Mouse (Mus musculus): ENCODE measurements around the gene Pid1.
"Not testable (repeated sequence)": the region's sequence is repeated elsewhere in the genome, so short reads cannot be mapped to it uniquely, and the experiment has no call there.

Pid1 gene

DNA sequence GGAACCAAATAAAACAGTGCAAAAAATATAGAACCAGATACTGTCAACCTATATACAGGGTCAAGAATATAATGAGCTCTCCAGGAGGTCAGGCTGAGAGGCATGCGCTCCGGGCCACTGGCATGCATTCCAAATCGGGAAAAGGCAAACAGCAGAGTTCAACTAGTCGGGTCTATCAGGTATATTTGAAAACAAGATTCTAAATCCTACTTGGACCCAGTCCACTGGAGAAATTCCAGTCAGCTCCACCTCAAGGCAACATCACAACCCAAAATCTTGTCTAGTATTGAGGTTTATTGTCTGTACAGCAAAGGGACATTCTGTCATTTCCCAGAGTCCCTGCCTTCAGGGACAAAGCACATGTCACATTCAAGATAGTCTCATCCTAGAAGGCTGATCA is 91.0 kb downstream of the Pid1 start:
- no peak for DNase-seq (ENCODE audit: extremely low read depth, low read depth)

DNA sequence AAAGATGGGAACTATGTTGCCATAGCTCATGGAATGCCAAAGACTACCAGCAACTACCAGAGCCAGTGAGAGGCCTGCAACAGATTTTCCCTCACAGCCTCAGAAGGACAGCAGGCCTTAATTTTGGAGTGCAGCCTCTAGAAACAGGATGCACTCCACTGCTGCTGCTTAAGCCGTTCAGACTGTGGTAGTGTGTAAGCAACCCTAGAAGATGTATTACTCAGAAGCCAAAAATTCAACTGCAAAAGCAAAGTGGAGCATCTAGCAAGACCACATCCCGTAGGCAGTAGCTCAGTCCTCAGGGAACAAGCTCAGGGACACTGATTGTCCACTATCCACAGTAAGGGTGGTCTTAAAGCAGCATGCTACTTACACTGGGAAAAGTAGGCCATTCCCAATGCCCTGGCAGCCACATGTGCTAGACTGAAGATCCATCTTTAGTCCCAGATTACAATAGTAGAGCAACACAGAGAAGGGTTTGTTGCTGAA is 92.2 kb downstream of the Pid1 start:
- no peak for DNase-seq (ENCODE audit: extremely low read depth, low read depth)

DNA sequence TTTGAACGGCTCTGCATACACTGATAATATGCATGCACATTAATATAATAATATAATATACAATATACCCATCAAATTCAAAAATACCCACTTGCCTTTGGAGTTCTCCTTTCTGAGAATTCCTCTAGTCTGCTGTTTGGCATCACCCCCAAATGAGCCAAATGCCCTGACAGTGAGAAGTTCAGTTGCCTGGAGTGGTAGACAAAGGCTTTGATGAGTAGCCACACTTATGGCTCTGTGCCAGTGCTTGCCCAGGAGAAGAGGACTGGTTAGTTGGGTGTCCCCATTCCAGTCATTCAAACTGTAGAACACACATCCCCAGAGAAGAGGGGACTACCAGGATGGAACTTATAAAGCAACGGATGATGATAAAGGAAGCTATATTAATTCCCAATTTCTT is 106.3 kb downstream of the Pid1 start:
- DNase-seq (ENCODE audit: extremely low read depth, low read depth) = no peak

DNA sequence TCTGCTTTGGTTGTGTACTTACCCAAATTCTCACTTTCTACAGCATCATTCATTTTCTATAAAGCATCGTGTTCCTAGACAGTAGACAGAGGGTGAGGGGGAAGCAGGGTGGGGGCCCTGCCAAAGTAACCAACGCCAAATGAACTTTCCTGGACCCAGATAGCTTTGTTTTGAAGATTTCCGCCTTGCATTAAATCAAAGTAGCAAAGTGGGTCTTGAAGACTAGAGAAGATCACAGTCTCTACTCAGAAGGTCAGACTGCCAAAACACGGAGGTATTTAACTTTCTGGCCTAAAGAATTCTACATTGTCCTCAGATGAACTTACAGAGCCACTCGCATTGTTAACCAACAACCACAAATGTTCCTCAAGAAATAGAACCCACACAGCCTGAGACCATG is 109.6 kb downstream of the Pid1 start:
- DNase-seq (ENCODE audit: extremely low read depth, low read depth) = no peak

DNA sequence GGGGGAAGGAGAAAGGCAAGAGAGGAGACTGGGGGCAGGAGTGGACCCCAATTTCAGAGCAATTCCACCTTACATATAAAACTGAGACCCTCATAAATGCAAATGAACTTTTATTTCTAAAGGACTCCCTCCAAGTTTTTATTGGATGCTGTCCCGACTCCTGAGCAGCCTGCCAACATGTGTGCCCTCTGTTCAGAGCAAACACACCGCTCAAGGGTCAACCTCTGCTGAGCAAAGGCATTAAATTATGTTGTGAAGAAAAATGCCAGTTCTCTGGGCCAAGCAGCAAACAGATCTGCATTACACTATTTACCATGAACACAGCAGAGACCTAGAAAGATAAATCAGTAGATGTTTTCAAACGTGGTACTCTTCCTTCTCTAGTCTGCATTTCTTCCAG is 110.1 kb downstream of the Pid1 start:
- DNase-seq (ENCODE audit: extremely low read depth, low read depth) = no peak

DNA sequence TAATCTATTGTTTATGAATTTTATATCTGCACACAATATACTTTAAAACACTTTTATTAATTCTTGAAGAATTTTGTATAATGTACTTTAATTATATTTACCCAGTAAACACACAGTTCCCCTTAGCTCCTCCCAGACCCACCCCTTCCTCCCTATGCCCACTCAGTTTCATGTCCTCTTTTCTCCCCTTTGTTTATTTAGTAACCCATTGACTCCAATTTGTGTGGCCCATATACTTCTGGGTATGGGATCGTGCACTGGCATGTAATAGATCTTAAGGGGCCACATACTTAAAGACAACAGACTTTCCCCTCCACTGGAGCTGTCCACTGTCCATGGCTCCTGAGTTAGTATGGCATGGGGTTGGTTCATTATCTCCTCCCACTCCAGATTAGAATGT is 112.8 kb downstream of the Pid1 start:
- DNase-seq (ENCODE audit: extremely low read depth, low read depth) = no peak

DNA sequence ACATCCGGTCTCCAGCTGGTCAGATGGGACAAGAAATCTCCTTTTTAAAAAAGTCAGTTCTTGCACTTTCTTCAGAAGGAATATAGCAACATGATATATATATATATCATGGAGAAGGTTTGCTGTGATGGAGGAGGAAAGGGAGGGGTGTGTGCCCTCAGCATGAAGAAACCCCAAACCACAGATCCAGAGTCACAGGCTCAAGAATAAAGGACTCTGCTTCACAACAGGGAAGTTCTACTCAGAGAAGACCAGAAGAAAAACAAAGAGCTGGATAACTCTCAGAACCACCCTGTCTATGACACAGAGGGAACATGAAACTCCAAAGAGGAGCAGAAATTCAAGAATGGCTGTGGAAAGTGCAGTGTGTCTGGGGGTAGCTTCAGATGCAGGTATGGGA is 113.2 kb downstream of the Pid1 start:
- no peak for DNase-seq (ENCODE audit: extremely low read depth, low read depth)

DNA sequence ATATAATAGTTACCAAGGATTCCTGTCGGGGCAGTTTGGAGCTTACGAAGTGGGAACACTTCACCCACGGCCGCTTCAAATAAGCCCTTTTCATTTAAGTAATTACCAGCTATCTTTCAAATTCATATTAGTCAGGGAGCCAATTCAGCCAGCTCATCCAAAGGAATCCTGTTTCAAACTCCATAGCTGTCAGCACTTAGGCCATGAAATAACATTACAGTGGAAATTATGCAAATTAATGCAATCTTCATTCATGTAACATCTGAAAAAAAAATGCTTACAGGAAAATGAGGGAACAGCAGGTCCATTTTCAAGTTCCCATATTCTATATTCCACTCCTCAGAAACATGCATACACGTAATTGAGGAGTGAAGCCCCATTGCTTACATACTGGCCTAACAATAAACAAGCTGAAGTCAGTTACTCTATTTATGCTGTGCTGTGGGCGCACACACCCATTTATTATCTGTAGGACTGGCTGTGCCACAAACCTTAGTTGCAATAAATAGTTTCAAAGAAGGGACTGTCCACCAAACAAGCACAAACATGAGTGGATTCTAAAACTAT is 114.1 kb downstream of the Pid1 start:
- DNase-seq (ENCODE audit: extremely low read depth, low read depth) = no peak

DNA sequence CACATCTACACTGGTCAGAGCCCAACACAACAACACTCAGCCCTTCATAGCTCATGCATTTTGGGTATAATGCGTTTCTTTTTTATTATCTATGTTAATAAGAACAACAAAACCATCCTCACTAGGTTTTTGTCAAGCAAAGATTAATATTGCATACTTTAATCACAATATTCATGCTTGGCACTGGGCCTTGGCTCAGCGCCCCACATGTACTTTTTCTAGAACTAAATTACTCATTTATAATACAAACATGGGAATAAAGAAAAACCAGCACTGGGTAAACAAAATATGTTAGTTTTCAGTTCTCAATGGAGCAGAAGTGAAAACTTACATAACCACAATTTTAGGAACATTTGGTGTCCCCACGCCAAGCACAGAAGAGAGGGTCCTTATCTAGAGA is 116.9 kb downstream of the Pid1 start:
- DNase-seq (ENCODE audit: extremely low read depth, low read depth) = no peak

DNA sequence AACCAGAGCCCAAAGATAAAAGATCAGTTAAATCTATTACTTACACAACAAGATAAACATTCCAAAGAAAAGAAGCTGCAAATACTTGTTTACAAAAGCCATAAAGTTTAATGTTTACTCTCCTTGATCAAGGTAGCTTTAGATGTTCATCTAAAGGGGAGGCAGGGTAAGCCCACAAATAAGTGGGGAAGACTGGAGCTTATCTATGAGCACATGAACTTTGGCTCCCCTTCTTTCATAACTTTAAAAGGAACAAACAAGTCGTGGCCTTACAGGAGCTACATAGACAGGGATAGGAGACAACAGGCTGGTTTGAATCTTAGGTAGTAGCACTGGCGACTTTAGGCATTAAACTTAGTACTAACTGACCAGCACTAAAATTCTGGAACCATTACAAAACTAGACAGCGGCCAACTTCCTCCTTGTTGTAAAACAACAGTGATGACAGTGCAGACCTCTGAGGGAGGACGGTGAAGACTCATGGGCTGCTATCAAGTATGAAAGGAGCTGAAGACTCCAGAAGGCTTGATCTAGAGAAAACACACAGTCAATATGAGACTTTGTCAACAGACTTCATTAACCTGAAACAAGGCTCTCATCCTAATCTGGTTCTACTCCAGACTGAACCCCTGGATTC is 122.7 kb downstream of the Pid1 start:
- no peak for DNase-seq (ENCODE audit: extremely low read depth, low read depth)

DNA sequence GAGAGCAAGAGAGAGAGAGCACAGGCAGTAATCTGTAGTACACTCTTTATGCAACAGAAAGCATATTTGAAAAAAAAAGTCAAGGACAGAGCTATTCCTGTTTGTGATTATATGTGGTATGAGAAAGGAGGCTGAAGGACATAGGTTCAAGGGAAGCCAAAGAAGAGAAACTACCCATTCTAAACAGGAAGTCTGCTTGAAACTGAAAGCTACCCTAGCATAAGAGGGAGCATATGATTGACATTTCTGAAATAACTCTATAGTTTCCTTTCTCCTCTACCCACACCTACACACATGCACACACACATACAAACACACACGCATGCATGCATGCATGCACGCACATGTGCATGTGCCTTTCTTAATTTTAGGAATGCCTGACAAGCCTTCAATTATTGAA is 123.8 kb downstream of the Pid1 start:
- DNase-seq (ENCODE audit: extremely low read depth, low read depth) = no peak

DNA sequence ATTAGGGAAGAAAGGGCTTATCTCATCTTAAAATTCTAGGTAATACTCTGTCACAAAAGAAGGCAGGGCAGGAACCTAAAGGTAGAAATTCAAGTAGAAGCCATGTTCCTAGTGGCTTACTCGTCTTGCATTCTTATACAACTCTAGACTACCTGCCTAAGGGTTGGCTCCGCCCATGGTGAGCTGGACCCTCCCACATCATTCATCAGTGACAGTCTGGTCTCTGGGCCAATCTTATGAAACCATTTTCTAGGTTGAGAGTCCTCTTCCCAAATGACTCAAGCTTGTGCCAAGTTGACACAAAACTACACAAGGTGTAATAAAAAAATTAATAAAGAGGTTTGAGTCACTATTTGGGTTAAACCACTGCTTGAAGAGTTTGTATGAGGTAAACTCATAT is 133.5 kb downstream of the Pid1 start:
- no peak for DNase-seq (ENCODE audit: extremely low read depth, low read depth)

DNA sequence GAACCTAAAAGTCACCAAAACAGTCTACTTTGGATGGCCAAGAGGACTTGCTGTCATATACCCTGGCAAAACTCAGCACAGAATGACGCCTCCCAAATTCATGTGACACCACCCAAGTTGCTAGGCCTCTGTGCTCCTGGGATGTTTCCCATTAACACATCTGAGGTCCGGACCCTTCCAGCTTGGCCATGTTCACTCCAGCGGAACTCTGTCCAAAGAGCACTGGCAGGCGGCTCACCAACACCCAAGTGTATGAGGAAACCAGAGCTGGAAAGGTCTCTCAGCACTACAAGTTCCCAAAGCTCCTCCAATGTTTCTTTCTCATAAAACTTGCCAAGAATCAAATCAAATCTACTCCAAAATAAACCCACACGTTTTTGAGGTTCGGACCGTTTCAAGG is 138.4 kb downstream of the Pid1 start:
- no peak for DNase-seq (ENCODE audit: extremely low read depth, low read depth)

DNA sequence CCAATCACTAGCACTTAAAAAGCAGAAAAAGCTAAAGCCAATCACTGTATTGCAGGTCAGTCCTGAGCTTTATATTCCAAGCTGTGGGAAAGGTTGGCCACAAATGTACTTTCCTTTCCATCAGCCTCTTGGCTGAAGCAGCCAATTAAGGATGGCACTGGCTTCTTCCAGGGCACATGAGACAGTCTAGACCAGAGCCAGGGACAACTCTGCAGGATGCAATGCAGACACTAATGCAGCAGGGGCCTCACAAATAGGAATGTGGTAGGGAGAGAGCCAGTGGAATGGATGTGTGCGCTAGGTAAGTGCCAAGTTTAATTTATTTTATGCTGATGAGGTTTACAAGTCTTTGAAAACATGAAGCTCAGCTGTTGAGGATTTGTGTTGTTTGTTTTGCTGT is 141.9 kb downstream of the Pid1 start:
- DNase-seq (ENCODE audit: extremely low read depth, low read depth) = no peak

DNA sequence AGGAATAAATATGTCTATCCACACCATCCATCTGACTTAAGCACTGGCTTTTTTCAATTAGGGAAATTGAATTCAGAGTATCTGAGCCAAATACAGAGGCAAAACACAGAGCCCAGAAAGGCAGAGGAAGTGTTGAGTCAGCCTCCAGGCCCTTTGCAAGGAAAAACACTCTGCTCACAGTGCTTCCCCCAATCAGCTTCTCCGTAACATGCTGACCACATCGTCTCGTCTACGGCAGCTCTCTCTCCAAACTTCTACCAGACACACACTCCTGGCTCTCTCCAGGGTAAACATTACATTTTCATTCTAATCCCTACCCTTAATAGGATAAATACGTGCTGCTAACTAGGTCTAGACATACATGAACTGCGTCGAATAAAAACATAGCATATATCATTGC is 145.4 kb downstream of the Pid1 start:
- no peak for DNase-seq (ENCODE audit: extremely low read depth, low read depth)

DNA sequence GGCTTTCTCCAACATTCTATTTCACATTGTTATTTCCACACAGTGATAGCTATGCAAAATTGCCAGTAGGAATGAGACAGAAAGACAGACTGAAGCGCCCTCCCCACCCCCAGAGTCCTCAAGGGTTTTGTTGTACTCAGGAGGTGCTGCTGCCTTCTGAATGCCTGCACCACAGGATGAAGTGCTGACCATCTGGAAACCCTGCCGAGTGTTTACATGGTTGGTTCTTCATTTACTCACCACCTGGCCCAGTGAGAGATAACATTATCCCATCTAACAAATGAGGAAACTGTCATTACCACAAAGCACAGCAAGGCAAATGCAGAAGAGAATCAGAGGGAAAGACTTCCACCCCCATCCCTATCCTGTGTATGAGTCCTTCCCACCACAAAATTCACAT is 146.2 kb downstream of the Pid1 start:
- DNase-seq (ENCODE audit: extremely low read depth, low read depth) = no peak

DNA sequence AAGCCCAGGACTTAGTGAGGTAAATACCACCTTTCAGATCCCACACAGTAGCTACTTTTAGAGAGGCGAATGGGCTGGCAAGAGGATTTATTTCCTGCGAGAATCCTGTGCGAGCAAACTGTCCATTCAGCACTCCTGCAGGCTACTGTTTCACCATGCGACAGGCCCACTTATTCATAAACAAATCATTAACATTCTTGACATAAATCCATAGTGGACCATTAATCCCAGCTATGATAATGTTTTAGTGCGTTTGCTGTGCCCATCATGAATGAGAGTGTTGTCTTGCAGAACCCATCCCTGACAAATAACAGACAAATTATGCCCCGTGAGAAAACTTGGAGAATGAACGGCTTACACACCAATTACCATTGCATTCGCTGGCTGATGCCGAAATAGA is 152.5 kb downstream of the Pid1 start:
- no peak for DNase-seq (ENCODE audit: extremely low read depth, low read depth)

DNA sequence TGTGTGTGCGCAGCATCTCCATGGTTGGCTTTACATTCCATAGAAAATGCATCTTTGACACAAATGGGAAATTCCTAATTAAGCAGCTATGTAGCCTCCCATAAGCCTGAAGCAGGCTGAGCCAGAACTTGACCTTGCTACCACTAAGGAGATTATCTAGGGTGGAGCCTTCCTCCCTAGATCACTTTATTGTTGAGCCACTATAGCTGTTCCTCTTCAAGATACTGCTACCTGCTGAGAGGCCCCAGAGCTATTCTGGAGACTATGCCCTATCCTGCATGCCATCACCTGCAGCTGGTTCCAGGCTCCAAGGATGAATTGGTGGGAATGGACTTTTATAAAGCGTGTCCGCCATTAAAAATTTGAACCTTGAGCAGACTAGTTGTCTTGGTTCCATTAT is 158.2 kb downstream of the Pid1 start:
- DNase-seq (ENCODE audit: extremely low read depth, low read depth) = not testable (repeated sequence)

DNA sequence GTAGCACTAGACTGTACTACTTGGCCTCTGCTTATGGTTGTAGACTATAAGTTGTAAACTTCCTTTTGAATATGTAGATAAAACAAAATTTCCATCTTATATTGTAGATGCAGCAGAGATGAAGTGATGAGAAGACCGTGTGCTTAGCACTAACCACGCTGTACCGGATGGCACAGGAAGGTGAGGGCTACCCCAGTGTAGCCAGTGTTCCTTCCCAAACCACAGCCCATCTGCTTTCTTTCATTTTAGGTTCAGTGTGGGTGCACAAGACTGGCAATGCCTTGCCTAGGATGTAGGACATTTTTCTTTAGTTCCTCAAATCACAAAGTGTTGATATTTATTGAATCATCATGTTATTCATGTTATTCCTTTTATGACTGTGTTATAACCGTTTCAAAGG is 160.5 kb downstream of the Pid1 start:
- no peak for DNase-seq (ENCODE audit: extremely low read depth, low read depth)

DNA sequence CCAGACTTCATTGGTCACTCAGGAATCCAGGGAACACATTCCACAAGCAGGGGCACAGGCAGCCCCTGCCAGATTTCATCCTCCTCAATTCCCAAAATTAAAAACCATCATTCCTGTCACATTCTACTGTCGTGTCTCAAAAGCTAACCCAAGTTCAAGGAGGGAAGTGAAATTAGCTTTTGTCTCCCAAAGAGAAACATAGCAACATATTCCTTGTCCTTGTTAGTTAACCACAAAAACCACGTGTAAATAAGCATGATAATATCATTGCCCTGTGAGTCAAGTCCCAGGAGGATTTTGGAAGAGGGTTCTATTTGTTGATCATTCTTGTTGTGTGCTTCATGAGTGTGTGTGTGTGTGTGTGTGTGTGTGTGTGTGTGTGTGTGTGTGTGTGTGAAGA is 164.1 kb downstream of the Pid1 start:
- no peak for DNase-seq (ENCODE audit: extremely low read depth, low read depth)

DNA sequence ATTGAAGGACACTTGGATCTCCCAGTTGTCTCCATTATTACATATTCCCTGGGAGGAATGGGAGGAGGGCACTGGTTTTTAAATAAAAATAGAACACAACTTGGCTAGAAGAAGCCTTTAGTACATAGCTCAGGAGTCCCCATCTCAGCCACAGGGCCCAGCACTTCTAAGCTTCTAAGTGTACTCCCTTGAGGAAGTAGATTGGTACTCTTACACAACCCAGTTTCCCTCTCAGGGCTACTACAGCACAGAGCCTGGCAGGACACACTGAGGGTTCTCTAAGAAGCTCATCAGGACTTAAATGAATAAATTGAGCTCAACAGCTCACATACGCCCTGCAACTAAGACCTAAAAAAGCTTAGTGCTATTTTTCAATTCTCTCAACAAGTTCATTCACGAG is 165.1 kb downstream of the Pid1 start:
- no peak for DNase-seq (ENCODE audit: extremely low read depth, low read depth)

DNA sequence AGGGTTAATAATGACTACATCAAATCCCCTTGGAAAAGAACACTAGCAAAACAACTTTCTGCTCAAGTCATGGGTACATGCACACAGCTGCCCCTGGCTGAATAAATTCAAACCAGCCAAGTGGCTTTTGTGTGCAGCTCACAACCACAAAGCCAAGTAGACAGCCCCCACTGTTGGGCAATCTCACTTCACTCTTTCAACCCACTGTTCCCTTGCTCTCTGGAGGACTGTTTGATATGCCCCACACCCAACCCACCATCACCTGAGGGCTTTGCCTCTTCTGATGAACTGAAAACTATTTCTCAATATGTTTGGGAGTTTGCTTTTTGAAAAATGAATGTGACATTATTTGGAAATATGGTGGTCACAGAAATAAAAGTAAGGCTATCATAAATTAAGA is 171.8 kb downstream of the Pid1 start:
- DNase-seq (ENCODE audit: extremely low read depth, low read depth) = no peak

DNA sequence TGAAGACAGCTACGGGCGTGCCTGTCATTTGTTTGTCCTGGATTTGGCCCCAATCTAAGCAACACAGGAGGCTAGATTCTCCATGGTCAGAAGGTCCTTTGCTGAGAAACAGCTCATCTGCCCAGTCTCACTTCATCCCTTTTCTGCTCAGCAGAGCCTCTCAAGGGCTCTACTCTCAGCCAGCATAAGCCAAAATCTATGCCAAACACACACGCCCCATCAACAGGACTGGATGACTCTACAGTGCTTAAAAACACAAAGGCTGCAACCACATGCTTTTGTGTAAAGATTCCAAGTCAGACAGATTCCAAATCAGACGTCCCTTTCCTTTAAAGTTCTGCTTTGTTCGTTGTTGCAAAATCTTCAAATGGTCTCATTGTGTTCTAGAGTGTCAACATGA is 174.5 kb downstream of the Pid1 start:
- no peak for DNase-seq (ENCODE audit: extremely low read depth, low read depth)
